Mouse (Mus musculus): ENCODE data around the gene Cacna2d1. TPM values are rescaled to one million over a fixed set of nuclear protein-coding genes. Genes with fewer than 3 reads are reported as not detected.
A peak's percentile ranks its signal among the peaks of the same experiment; 100 is the strongest.

Cacna2d1 gene
- total RNA-seq, 2 experiments from 2014 or later, result 50.6 to 82.9 TPM

DNA sequence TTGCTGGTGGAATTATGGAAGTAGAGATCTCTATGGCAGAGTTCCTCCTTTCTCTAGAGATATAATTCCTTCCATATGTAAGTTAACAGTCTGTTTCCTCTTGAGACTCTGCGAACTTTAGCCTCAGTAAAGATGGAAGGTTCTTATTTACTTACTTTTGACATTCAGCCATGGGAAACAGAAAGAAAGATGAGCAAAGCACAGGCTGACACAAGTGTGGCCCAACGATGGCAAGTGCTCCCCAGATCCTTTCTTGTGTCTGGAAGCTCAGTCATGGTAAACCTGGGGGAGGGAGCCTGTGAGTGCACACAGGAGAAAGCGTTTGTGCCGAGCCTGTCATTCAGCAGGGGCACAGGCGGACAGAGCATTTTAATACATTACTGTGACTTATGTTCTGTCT is 48.9 kb downstream of the Cacna2d1 start:
- no peak for DNase-seq

DNA sequence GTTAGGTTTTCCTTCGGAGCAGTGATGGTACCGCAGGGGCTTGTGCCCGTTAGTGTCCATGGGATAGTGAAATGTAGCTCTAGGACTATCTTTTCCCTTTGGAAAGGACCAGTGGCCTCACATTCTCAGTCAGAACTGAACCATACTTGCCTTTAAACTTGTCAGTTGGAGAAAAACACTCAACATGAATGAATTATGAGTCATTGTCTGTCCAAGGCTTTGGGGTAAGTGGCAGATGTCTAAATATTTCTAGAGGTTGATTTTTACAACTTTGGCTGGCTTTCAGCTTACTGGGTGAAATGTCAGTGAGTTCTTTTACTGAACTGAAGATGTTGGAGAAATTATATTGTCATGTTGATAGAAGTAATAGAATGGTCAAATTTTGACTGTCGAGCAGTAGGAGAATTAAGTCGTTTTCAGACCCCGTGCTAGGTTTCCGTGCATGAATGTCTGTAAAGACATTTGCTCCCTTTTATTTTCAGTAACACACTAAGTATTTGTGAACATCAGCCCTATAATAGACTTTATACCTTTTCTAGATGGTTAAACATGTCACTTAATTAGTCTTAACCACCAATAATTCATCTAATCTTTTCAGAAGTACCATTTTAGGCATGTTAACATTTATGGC is 50.9 kb downstream of the Cacna2d1 start:
- DNase-seq, result no peak

DNA sequence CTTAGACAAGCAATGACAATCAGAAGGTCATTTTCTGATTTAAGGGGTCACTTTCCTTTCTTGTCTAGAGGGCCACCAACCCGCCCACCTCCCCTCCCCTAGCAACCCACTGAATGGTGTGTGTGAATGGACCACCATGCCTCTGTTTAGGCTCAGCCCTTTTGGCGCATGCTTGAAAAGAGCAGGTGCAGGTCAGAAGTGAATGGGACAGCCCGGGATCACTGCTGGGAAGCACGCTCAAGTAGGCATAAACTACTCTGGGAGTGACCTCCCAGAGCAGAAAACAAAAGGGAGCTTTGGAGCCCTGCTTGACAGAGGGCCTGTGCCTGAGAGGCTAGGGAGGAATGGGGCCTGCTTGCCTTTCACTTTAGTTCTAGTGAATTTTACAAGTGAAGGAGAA is 51.4 kb downstream of the Cacna2d1 start:
- DNase-seq, result no peak

DNA sequence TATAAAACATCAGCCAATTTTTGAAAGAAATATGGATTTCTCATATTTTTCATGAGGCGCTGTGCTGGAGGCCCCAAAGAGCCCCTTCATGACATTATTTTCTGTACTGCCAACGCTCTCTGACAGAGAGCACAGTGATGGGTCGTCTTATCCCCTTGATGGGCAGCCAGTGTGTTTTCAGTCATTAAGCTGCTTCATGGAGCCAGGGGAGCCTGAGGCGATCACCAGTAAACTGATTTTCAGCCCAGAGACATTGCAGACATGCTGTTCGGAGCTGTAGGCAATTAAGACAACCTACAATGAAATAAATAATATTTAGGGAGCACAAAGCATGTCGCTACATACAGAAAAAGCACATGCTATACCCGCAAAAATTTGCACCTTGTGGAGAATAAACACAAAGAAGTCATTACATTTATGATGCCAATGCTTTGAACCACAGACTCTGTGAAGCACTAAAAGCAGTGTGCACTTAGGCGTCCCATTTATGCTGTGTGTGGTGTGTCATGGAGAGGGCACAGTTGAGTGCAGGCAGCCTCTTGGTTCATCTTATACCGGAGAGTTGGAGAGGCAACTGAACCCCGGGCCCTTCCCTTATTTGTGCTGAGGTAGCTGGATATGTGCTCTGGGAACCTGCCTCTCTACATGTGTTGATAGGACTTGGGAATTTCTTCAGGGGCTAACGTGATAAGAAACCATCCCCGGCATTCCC is 57.1 kb downstream of the Cacna2d1 start:
- no peak for DNase-seq

DNA sequence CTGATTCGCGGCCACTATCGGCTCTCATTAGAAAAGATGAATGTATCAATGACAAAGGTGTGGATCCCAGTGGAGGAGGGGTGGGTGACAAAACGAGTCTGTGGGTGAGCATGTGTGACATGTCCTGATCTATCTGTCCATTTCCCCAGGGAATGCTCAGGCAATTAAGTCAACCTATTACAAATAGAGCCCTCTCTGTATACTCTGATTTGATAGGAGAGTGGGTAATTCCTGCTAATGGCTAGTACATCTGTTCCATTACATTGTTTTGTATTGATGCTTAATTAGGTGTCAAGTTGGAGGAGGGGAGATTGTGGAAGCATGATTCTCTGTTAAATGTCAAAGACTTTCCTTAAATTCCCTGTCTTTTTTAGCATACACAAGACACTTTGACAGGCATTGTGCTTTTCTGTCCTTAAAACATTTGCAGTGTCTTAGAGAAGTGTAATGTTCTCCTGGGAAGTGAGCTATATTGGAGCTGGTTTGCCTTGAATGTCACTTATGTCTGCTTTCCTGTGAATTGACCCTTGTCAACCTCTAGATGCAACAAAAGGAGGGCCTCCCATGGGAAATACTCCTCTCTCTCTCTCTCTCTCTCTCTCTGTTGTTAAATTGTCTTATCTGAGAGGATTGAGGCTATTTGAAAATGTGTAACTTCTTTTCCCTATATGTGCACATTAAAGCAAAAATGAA is 58.9 kb downstream of the Cacna2d1 start:
- no peak for DNase-seq

DNA sequence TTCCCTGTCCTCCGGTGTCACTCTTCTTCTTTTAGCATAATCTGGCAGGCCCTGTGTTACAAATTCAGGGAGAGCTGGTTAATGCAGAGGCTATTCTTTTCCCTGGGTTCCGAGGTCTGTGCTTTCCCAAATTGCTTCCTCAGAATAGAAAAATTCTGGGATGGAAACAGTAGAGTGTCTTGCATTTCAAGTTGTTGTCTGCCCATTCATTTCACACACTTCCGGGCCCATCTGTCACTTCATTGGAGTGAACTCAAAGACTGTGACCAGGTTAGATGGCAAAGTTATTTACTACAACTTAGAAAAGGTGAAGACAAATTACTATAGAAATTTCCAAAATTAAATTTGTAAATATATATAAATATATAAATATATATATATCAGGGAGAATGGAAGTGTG is 62.7 kb downstream of the Cacna2d1 start:
- DNase-seq, result no peak

DNA sequence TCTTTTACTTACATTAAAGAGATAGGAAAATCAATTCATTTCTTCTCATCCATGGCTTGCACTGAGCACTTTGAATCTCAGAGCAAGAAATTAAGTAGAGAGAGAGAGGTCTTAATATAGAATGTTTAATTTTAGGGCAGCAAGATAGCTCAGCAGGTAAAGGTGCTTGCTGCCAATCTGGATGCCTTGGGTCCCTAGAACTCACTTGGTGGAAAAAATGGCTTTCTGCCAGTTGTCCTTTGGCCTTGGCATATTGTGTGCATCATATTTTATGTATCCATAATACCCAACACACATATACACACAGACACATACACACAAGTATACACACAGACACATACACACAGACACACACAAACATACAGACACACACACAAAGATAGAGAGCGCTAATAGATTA is 63.3 kb downstream of the Cacna2d1 start:
- no peak for DNase-seq

DNA sequence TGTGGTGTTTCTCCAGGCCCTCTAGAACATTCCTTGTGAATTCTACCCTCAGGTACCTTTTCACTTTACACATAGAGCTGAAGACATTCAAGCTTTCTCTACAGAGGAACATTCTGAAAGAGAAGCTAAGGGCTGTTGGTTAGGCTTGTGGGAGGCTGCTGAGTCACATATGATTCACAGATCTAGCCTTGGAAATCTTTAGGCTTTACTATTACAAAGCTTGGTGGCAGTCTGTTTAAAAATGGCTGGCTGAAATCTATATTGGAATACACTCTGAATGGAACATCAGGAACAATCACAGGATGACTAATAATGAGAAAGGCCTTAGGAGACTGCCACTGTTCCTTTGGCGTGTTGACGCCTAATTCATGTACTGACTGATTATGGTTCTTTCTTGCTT is 66.4 kb downstream of the Cacna2d1 start:
- no peak for DNase-seq

DNA sequence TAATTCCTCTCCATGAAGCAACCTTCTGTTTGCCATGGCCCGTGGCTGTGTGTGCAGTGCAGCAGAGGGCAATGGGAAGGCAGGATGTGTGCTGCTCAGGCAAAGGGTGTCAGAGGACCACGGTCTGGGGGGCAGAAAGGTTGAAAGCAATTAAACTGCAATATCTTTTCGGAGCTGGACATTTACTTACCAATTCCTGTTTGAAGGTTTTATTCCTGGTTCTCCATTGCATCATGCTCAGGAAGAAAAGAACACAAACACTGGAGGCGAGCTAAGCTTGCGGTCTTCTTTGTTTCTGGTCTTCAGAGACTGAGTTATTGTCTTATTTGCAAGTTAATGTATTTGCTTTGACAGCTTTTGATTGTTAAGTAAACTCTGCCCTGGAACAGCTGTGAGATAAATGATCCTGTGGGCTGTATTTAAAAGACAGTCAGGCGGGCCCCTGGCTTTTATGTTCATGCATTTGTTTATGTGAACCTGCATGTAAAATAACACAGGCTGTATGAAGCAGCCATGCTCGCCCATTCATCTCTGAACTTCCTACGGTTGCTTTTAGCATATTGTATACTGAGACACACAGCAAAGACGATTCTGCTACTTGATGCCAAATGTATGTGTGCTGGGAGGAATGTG is 68.1 kb downstream of the Cacna2d1 start:
- DNase-seq, result no peak

DNA sequence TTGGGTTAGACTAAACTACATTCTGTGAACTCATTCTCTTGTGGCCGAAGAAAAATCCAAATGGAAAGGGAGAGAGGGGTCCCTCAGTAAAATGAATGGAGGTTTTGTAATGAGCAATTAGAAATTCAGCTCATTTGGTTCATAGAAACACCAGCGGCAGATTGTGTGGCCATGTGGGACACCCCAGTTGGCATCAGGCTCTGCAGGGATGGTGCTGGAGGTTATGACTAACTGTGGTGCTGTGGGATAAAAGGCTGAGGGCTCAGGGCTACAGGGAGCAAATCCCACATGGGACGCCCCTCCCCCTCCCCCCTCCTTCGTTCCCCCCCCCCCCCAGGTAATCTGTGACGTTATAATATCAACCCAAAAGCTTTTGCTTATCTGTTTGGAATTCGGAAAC is 69.8 kb downstream of the Cacna2d1 start:
- DNase-seq, result no peak

DNA sequence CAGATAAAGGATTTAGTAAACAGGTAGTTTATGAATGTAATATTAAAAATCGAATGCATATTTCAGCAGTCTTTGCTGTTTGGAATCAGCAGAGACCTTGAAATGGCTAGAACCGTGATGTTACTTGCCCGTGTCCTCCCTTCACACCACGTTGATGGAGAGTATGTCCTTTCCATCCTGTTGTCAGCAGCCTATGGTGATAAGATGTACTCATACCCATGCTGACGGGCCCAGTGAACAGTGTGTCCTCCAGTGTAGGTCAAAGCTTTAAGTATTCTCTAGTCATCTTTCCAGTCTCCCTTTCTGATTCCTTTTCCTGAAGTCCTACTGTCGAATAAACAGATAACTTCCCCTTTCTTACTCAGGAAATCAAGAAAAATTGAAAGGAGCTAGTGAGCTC is 72.5 kb downstream of the Cacna2d1 start:
- no peak for DNase-seq

DNA sequence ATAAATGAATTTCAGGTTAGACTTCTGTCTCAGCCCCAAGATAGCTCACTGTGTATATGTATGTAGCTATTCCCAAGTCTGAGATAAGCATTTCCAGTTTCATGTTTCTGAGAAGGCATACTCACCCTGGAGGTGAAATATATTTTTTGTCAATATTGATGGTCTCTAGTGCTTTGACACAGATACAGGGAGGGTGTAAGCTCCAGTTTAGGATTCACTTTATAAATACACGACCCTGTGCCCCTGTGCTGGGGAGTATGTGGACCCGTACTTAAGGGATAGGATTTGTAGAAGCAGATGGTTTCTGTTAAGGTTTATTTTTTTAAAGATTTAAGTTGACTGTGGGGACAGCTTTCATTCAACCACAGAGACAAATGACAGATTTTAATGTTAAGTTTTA is 79.2 kb downstream of the Cacna2d1 start:
- no peak for DNase-seq

DNA sequence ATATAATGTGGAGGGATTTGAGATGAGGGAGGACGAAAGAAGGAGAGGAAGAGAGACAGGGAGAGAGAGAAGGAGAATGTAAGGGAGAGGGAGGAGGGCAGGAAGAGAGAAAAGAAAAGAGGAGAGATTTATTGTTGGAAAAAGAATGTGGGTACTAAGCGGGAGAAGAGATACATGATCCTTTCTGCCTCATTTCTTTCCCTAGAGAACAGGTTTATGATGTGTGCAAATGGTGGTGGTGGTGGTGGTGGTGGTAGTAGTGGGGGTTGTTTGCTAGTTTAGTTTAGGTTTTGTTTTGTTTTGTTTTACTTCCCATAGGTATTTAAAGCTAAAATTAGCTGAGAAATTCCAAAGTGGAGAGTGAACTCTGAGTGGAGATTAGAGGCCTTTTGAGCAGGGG is 79.9 kb downstream of the Cacna2d1 start:
- no peak for DNase-seq

DNA sequence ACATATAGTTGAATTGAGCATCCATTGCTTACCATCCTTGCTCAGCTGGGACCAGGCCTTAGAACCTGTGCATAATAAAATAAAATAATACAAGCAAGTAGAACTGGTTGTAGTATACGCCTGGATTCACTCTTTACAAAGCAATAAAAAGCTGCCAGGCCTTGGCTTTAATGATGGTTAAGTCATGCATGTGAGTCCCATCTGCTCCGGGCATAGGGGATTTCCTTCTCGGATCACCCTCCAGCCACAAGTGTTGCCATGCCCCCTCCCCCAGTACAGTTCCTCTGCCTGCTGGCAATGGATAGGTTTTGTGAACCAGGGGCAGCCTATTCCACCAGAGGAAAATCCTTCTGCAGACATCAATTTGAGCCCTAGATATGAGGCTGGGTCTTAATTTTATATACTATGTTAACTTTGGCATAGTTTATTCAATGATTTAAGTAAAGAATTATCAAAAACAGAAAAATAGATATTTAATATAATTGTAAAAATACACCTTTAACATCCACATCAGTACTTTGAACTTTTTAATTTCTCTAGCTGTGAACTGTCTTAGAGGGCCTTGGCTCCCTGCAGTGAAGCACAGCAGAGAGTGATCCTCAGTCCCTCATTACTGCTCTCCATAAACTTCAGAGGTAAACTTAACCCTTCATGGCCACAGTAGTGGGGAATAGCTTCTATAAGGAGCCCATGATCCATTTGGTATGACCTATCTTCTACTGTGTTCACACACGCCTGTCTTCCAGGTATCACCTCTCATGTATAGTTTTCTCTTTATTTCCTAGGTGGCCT is 90.3 kb downstream of the Cacna2d1 start:
- no peak for DNase-seq

DNA sequence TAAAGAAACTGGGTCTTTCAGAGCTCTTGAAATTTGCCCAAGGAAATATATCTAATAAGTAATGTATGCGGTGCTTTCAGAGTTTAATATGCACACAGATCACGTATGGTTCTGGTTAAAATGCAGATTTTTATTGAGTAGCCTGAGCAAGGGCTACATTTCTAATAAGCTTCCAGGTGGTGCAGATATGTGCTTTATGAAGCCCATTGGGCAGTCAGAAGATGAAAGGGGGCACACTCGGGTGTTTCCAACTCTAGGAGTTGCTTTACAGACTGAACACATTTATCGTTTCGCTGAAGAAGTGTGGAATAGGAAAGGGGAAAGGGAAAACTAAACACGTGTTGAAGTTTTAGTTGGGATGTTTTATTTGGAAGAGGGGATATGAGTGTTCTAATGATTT is 94.4 kb downstream of the Cacna2d1 start:
- DNase-seq, result no peak

DNA sequence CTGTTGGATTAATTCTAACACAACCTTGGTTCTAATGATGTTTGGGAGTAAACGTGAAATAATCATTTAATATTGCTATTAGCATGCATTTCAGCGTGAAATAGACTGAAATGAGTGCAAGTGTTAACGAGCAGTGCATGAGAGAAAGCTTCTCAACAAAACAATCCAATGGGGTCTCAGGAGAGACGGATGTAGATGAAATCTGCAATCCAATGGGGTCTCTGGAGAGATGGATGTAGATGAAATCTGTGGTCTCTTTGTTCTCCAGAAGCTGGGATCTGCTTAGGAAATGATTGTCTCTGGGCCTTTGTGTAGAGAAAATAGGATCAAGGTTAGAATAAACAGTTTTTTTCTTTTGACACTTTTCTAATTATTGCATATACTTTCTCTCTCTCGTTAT is 95.0 kb downstream of the Cacna2d1 start:
- DNase-seq, result no peak

DNA sequence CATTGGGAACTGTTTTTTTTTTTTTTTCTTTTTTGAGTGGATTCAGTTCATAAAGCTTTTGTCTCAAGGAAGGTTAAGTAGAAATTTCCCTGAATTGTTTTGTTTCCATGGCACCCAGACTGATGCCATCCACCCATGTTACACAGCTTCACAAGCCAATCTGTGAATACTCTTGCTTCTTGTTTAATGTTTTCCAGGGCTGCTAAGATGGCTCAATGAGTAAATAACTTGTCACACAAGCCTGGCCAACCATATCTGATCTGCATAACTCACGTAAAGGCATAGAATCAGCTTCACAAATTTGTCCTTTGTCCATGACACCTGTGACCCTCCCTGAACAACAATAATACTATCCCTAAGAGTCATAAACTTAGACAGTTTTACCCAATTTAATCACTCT is 99.1 kb downstream of the Cacna2d1 start:
- no peak for DNase-seq

DNA sequence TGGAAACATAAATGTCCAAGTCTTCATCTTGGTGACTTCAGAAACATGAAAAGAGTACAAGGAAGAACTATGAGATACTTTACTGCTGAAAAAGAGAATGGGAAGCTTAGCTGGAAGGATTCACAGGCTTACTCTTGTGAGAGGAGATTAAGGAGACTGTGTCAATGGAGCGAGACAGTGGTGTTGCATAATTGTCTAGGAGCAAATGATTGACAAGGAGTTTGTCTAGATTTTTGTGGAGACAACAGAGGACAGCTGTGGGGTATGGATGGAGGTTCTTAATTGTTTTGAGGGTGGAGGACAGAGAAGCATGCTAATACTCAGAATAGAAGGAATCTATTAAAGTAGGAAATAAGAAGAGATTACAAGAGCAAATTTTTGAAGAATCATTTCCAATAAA is 100.8 kb downstream of the Cacna2d1 start:
- no peak for DNase-seq

DNA sequence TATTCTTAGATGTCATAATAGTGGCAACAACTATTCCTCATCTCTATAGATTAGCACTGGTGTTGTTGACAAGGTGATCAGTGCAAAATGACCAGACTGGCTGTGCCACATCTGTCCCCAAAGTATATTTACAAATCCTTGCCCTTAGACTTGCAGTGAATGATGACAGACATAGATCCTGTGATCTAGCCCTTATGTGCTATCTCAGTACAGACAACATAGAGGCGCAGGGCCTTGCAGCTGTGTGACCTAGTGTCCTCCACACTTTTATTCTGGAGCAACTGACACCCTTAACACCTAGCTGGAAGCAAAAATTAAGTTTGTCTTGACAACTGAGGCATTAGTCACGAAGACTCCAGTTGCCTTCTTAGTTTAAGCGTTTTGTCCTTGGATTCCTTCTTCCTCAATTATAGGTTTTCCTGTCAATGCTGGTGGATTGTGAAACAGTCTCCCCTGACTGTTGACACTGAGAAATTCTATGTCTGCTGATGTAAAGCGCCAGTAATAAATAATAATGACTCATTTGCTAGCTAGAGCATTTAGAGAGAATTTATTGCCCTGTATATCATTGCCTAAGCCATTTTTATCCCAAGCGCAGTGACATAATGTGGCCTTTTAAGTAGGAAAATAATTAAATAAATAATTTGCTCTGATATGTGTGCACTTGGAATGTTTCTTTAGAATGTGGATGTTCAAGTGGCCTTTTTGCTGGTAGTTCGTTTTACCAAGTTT is 110.8 kb downstream of the Cacna2d1 start:
- DNase-seq, result no peak

DNA sequence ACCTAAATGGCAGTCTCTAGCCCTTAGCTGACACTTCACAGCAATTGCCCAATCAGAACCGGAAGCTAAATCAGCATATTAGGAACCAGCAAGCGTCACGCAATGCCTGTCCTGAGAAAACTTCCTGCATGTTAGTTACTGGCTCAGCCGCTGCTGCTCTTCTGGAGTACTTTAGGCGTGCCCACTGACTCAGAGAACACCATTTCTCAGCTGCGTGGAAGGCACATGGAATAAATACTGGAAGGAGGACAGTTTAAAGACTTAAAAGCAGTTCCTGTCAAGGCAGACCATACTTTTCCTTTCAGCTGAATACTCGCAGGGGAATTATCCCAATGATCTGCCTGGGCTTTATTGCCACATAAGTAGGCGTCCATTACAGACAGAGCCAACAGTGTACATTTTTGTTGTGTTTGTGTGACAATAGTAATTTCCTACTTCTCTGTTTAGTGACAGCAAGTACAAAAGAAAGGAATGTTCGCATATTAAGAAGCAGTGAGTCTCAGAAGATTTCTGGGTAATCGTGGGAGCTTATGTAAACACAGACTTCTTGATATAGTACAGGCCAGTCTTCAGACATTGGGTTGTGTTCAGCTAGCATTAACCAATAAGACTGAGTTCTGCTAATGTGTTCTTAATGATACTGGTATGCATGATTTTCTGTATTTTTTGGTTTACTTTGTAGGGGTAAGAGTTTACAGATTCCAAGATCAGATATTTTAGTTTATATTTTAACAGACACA is 113.1 kb downstream of the Cacna2d1 start:
- DNase-seq, result peak; percentile 35

DNA sequence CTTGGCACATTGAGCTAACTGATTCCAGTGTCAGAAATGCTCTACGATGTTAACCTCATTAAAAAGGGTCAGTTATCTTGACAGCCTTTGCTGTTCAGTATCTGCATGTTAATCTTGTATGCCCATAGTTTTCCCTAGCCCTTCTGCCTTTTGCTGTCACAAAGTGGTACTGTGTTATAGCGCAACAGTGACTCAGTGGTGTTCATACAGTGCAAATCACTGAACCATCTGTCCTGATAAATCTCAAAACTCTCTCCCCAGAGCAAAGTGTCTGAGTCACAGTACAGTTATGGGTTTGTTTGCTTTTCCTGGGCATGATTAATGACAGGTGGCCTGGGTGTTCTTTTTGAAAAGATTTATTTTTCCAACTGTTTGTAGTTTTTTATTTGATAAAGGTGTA is 122.3 kb downstream of the Cacna2d1 start:
- no peak for DNase-seq
